Mouse (Mus musculus) heart, embryonic 16.5 days (tissue): ENCODE measurements around the gene Fermt3. TPM values are rescaled to one million over a fixed set of nuclear protein-coding genes. Genes with fewer than 3 reads are reported as not detected.
A peak's percentile ranks its signal among the peaks of the same experiment; 100 is the strongest.

Experiments
- ATAC-seq: fragments of 200-750 bp; cut with Nextera tagmentation; replicated peaks from 2 replicates; pipeline ENCODE4 v1.8.0; 2017; ENCODE audit warnings: moderate number of reproducible peaks; ENCODE audit not compliant: insufficient read depth, low FRiP score; ENCODE audit errors: extremely low read depth
- H3K27ac ChIP-seq: fragments of 300-500 bp; sonication (generic); 2 replicates; pipeline ENCODE4 v1.5.1; 2014; ENCODE audit warnings: mild to moderate bottlenecking, low read length, control low read depth, moderate library complexity
- H3K27me3 ChIP-seq: fragments of 300-500 bp; sonication (generic); 2 replicates; pipeline ENCODE4 v1.6.1; 2014; ENCODE audit warnings: low read length, mixed read lengths; ENCODE audit not compliant: control insufficient read depth, insufficient read depth
- H3K36me3 ChIP-seq: fragments of 300-500 bp; sonication (generic); 2 replicates; pipeline ENCODE4 v1.6.1; 2014; ENCODE audit not compliant: control insufficient read depth, insufficient read depth
- H3K4me1 ChIP-seq: fragments of 300-500 bp; sonication (generic); 2 replicates; pipeline ENCODE4 v1.6.1; 2014; ENCODE audit warnings: low read length, mixed read lengths; ENCODE audit not compliant: control insufficient read depth, insufficient read depth
- H3K4me2 ChIP-seq: fragments of 300-500 bp; sonication (generic); 2 replicates; pipeline ENCODE4 v1.6.1; 2014; ENCODE audit warnings: low read depth, mild to moderate bottlenecking, control low read depth, low read length
- H3K4me3 ChIP-seq: fragments of 300-500 bp; sonication (generic); 2 replicates; pipeline ENCODE4 v1.5.1; 2014; ENCODE audit warnings: mild to moderate bottlenecking, control low read depth, low read length
- H3K9ac ChIP-seq: fragments of 300-500 bp; sonication (generic); 2 replicates; pipeline ENCODE4 v1.6.1; 2014; ENCODE audit warnings: low read length, control low read depth
- H3K9me3 ChIP-seq: fragments of 300-500 bp; sonication (generic); replicated peaks from 2 replicates; pipeline ENCODE4 v1.6.1; 2016; ENCODE audit warnings: low read length; ENCODE audit not compliant: control insufficient read depth
- WGBS: fragments of 180-500 bp; shearing (Covaris S2); extraction: QIAGEN DNeasy Blood & Tissue Kit; methylation state at CpG from one replicate; pipeline ENCODE4 v1.1.7; 2014; 5-methylcytosine and 5-hydroxymethylcytosine counted together
- polyA plus RNA-seq: library from polyadenylated mRNA; unstranded; fragments of >200 nt; fragmentation: Nextera tagmentation; extraction: Ambion mirVana; gene quantifications from 2 replicates; pipeline ENCODE4 v1.2.1, GENCODE M21; 2015

Fermt3 gene
- polyA plus RNA-seq, 1 experiment from 2014 or later, result 24.7 TPM

DNA sequence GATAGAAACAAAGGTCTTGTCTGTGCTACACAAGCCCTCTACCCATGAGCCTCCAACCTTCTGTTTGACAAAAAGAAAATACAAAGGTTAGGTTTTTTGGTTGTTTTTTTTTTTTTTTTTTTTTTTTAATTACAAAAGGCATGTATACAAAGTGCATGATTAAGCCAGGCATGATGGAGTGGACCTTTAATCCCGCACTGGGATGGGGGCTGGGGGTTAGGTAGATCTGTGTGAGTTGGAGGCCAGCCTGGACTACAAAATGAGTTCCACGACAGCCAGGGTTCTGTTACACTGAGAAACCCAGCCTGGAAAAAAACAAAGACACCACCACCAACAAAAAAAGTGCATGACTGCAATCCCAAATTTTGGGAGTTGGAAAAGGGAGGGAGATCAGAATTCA is 21.9 kb upstream of the Fermt3 start:
- WGBS, result 93% methylated on average over 2 of the region's 2 CpGs
- peak overlapping the region; percentile 87; the same call in 1 of the 2 replicates for H3K9ac ChIP-seq
- peaks cover 36% of the 10 kb centered on the region for H3K4me1 ChIP-seq
- peak overlapping the region; percentile 92; the same call in 1 of the 2 replicates for H3K4me2 ChIP-seq
- no peaks in the 10 kb centered on the region for H3K36me3 ChIP-seq
- no peaks in the 10 kb centered on the region for H3K9me3 ChIP-seq
- ATAC-seq, result no peak
- no peaks in the 10 kb centered on the region for H3K27me3 ChIP-seq
- H3K4me3 ChIP-seq, result no peak overlapping the region; the same call in 1 of the 2 replicates
- H3K27ac ChIP-seq, result peak overlapping the region; percentile 97

DNA sequence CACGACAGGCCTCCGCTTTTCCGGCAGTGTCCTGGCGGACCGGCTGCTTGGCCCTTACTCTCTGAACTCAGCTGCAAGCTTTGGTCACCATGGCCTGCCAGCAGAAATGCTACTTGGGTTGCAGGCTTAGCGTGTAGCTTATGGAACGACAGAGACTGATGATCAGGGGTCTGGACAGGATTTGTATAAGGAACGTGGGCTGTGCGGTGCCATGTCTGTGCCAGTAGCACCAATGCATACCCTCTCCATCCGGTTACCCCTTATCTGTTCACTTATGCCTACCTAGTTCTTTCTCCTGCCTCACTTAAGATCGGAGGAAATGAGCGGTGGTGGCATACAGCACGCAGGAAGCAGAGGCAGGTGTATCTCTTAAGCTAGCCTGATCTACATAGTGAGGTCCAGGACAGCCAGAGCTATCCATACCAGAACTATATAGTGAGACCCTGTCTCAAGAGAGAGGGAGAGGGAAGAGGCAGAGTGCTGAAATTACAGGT is 21.4 kb upstream of the Fermt3 start:
- 16% methylated on average over 13 of the region's 13 CpGs for WGBS
- peak overlapping the region; percentile 64 for H3K4me3 ChIP-seq
- peak overlapping the region; percentile 97 for H3K27ac ChIP-seq
- ATAC-seq, result 0 out of 2 replicates have a peak, but pooled peaks have one; percentile 0
- peak overlapping the region; percentile 92 for H3K4me2 ChIP-seq
- no peaks in the 10 kb centered on the region for H3K36me3 ChIP-seq
- H3K27me3 ChIP-seq, result no peaks in the 10 kb centered on the region
- H3K9me3 ChIP-seq, result no peaks in the 10 kb centered on the region
- H3K9ac ChIP-seq, result peak overlapping the region; percentile 87
- peaks cover 36% of the 10 kb centered on the region for H3K4me1 ChIP-seq

DNA sequence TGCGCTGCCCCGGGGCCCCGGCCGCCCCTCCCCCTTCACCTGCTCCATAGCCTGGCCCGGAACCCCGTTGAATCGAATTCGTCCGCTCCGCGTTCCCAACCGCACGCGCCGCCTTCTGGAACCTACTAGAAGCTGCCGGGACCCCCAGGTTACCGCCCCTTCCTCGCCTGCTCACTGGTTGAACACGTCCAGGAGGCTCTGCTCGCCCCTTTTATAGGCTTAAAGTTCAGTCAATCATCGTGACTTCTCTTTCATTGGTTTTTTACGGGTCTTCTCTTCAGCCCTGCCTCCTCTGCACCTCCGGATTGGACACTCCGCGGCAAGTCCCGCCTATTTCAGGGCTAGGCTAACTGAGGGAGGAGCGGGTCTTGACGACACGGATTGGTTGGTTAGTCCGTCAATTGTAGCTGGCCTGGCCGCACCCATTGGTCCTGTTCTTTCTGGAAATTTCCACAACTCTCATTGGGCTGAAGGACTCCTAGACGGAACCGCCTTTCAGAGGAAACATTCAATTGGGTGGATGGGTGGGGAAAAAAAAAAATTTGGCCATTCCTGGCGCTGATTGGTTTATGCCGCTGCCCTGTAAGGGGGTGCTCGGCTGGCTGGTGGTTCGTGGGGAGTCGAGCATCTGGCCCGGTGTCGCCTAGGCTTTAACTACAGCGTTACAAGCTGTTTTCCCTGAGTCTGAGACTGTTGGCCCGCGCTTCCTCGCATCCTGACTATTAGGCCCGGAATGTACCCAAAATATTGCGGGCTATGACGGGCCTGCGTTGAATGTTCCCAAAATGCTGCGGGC is 20.8 kb upstream of the Fermt3 start, which contains the start of gene Stip1:
Gene Stip1, minus strand, starts transcription at position 127 of the 796 bp plus-strand sequence.
- Histone ChIP-seq H3K4me2 (peak within 1 kb of the TSS; percentile 92), H3K27me3 (no peaks in the 10 kb centered on the region), H3K9ac (peak within 1 kb of the TSS; percentile 97), H3K27ac (peak within 1 kb of the TSS; percentile 97), H3K4me3 (peak within 1 kb of the TSS; percentile 96), H3K4me1 (peaks cover 36% of the 10 kb centered on the region), H3K9me3 (no peaks in the 10 kb centered on the region), H3K36me3 (peaks cover 5% of the 10 kb centered on the region)
- under 1% methylated on average over 49 of the region's 49 CpGs for WGBS
- peak; percentile 97 for ATAC-seq

DNA sequence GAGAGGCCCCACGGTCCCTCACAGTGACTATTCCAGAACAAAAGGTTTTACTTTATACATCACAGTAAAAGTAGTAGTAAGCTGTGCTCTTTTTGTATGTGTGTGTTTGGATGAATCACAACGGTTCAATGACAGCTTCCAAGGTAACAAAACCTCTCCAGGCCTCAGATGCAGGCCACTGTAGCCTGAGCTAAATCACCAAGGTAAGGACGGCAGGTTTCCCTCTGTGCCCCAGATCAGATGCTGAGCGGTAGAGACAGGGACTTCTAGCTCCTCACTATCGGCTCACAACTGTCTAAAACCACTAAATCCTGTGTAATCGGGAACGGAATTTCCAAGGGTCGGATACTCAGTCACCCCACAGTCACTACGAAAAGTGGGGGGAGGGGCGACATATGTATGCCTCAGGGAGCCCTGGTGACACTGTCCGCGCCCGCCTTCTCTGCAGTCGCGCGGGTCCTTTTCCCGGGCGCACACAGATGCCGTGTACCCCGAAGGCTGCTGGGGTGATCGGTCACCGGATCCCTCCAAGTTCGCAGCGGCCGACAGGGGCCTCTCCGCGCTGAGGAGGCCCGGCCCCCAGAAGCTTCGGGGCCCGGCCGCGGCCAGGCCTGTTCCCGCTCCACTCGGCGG is 19.9 kb upstream of the Fermt3 start:
- no peaks in the 10 kb centered on the region for H3K9me3 ChIP-seq
- H3K36me3 ChIP-seq, result peaks cover 11% of the 10 kb centered on the region
- H3K27ac ChIP-seq, result peak overlapping the region; percentile 91
- peak overlapping the region; percentile 97 for H3K9ac ChIP-seq
- H3K4me2 ChIP-seq, result peak overlapping the region; percentile 88
- ATAC-seq, result peak; percentile 10
- peak overlapping the region; percentile 96 for H3K4me3 ChIP-seq
- H3K27me3 ChIP-seq, result no peaks in the 10 kb centered on the region
- H3K4me1 ChIP-seq, result peaks cover 29% of the 10 kb centered on the region
- 2% methylated on average over 35 of the region's 35 CpGs for WGBS

DNA sequence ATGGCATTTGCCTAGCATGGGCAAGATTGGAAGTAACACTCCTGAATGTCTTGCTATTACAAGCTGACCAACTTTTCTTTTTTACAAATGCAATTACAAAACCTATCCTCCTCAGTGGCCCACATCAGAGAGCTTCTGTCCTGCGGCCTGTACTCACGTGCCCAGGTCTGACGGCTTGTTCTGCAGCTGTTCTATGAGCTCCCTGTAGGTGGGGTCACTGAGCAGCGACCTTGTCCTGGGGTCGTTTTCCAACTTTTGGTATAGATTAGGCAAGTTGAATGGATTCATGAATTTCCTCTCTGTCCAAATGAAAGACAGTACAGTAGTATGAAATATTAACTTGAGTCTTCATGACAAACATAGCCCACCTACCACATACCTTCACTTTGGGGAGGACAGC is 14.7 kb upstream of the Fermt3 start:
- H3K27ac ChIP-seq, result no peak overlapping the region
- H3K4me1 ChIP-seq, result peaks cover 23% of the 10 kb centered on the region
- WGBS, result 88% methylated on average over 5 of the region's 5 CpGs
- H3K36me3 ChIP-seq, result peaks cover 57% of the 10 kb centered on the region
- H3K9me3 ChIP-seq, result no peaks in the 10 kb centered on the region
- no peak overlapping the region for H3K4me3 ChIP-seq
- ATAC-seq, result no peak
- H3K27me3 ChIP-seq, result no peaks in the 10 kb centered on the region
- H3K9ac ChIP-seq, result no peak overlapping the region
- no peak overlapping the region for H3K4me2 ChIP-seq

DNA sequence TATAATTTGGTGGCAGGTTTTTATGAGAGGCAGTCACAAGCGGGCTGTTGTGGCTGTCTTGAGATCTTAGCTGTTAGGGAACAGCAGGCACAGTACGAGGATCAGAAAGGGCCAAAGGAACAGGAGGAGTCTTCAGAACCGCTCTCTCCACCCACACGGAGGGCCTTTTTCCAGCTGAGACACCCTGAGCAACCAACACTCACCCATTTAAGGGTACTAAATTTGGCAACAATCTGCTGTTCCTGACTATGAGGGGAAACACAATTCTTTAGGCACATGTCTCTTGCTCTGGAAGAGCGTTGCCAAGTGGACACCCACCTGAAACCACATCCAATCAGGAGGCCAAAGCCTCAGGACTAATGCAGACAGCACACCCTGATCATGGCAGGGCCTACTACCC is 10.3 kb upstream of the Fermt3 start:
- no peak overlapping the region for H3K27ac ChIP-seq
- no peak overlapping the region for H3K4me3 ChIP-seq
- H3K4me1 ChIP-seq, result no peaks in the 10 kb centered on the region
- no peak overlapping the region for H3K4me2 ChIP-seq
- no peak for ATAC-seq
- H3K27me3 ChIP-seq, result no peaks in the 10 kb centered on the region
- H3K36me3 ChIP-seq, result peaks cover 87% of the 10 kb centered on the region
- H3K9me3 ChIP-seq, result no peaks in the 10 kb centered on the region
- H3K9ac ChIP-seq, result no peak overlapping the region
- 86% methylated on average over 5 of the region's 5 CpGs for WGBS

DNA sequence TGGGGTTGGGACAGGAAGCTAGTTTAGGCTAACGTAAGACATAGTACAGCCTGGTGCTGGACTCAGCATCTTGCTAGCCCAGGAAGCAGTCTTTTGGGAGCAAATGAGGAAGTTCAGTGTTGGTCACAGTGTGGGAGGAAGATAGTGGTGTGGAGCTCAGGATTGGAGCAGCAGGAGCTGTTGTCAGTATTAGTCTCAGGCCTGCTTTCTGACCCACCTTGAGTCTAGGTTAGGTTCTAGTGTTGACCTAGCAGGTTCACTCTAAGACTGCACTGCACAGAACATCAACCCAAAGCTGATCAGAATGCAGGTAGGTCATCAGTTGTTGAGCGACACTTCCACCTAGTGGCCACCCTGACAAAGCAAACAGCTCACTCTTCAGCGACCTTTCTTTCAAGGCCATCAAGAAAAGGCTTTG is 964 bp upstream of the Fermt3 start:
- Histone ChIP-seq H3K4me1 (peaks cover 6% of the 10 kb centered on the region; the same call in 1 of the 2 replicates), H3K9ac (no peak overlapping the region), H3K4me2 (no peak overlapping the region), H3K27ac (0 out of 2 replicates have a peak overlapping the region, but pooled peaks have one; percentile 25), H3K27me3 (no peaks in the 10 kb centered on the region), H3K36me3 (peaks cover 47% of the 10 kb centered on the region), H3K9me3 (no peaks in the 10 kb centered on the region), H3K4me3 (no peak overlapping the region)
- no peak for ATAC-seq
- WGBS, result 42% methylated on average over 3 of the region's 3 CpGs

DNA sequence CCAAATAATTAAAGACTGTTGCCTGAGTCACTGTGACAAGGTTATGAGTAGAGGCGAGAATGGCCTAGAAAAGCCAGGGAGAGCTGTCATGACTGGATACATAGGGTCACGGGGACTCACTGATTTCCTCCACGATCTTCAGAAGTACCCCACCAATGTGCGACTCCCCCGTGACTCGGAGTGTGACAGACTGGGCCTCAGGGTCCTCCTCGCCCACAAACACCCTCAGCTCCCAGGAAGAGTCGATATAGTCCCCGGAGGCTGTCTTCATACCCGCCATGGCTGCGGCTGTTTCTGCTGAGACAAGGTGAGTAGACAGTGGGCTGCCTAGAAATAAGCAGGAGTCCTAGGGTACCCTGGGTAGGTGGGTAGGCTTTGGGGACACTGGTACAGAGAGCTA is 723 bp downstream of the Fermt3 start:
- peak overlapping the region; percentile 65 for H3K27ac ChIP-seq
- no peak for ATAC-seq
- peak overlapping the region; percentile 18; the same call in 1 of the 2 replicates for H3K9ac ChIP-seq
- 71% methylated on average over 11 of the region's 11 CpGs for WGBS
- H3K27me3 ChIP-seq, result no peaks in the 10 kb centered on the region
- peaks cover 33% of the 10 kb centered on the region for H3K36me3 ChIP-seq
- H3K4me3 ChIP-seq, result peak overlapping the region; percentile 37
- H3K4me2 ChIP-seq, result peak overlapping the region; percentile 27
- H3K4me1 ChIP-seq, result peaks cover 6% of the 10 kb centered on the region; the same call in 1 of the 2 replicates
- no peaks in the 10 kb centered on the region for H3K9me3 ChIP-seq
